Mouse (Mus musculus) embryo, embryonic 10 days (tissue): ENCODE results near the gene Ndufa13.
"Not testable (repeated sequence)": the region's sequence is repeated elsewhere in the genome, so short reads cannot be mapped to it uniquely, and the experiment has no call there.

ENCODE experiments used
- DNase-seq: peaks from one replicate; pipeline ENCODE4 v3.0.0-alpha.2; 2015; ENCODE audit warnings: low spot score

Gene Ndufa13

GRCm38 (mm10) chr8:69902163-69903062 is at the start of gene Ndufa13, which contains the start of the genes Tssk6 and Yjefn3:
Gene Ndufa13 (minus strand): TSS chr8:69902558.
Gene Tssk6 (plus strand): TSS chr8:69902184.
Gene Yjefn3 (minus strand): TSS chr8:69902712.
- DNase-seq, result peak; percentile 38

- DNase-seq, result no peak
These were observed 47.9 kb upstream of the Ndufa13 start for GRCm38 (mm10) chr8:69950300-69950699.

- DNase-seq, result not testable (repeated sequence)
These were observed 40.1 kb upstream of the Ndufa13 start for GRCm38 (mm10) chr8:69942495-69942894.

- DNase-seq, result no peak
These were observed 38.0 kb upstream of the Ndufa13 start for GRCm38 (mm10) chr8:69940386-69940785.

GRCm38 (mm10) chr8:69939633-69940032 is 37.3 kb upstream of the Ndufa13 start:
- DNase-seq, result peak; percentile 81

GRCm38 (mm10) chr8:69938245-69938982 is 36.1 kb upstream of the Ndufa13 start:
- DNase-seq, result no peak

- no peak for DNase-seq
These were observed 35.1 kb upstream of the Ndufa13 start for GRCm38 (mm10) chr8:69937466-69937865.

- peak; percentile 68 for DNase-seq
These were observed 33.9 kb upstream of the Ndufa13 start for GRCm38 (mm10) chr8:69936050-69936794.

GRCm38 (mm10) chr8:69935431-69935830 is 33.1 kb upstream of the Ndufa13 start:
- DNase-seq, result no peak

GRCm38 (mm10) chr8:69934582-69934981 is 32.2 kb upstream of the Ndufa13 start:
- no peak for DNase-seq

- DNase-seq, result no peak
These were observed 31.5 kb upstream of the Ndufa13 start for GRCm38 (mm10) chr8:69933811-69934210.

GRCm38 (mm10) chr8:69926901-69927300 is 24.5 kb upstream of the Ndufa13 start:
- DNase-seq, result no peak

GRCm38 (mm10) chr8:69923986-69924385 is 21.6 kb upstream of the Ndufa13 start:
- no peak for DNase-seq

GRCm38 (mm10) chr8:69921141-69921540 is 18.8 kb upstream of the Ndufa13 start:
- DNase-seq, result no peak

- peak; percentile 84 for DNase-seq
These were observed 17.7 kb upstream of the Ndufa13 start for GRCm38 (mm10) chr8:69919876-69920662.

GRCm38 (mm10) chr8:69919010-69919409 is 16.7 kb upstream of the Ndufa13 start:
- DNase-seq, result peak; percentile 90

- no peak for DNase-seq
These were observed 16.1 kb upstream of the Ndufa13 start for GRCm38 (mm10) chr8:69918506-69918905.

- DNase-seq, result peak; percentile 44
These were observed 13.4 kb upstream of the Ndufa13 start for GRCm38 (mm10) chr8:69915748-69916147.

- DNase-seq, result no peak
These were observed 12.2 kb upstream of the Ndufa13 start for GRCm38 (mm10) chr8:69914526-69914925.

GRCm38 (mm10) chr8:69912478-69913074 is 10.2 kb upstream of the Ndufa13 start:
- no peak for DNase-seq

- no peak for DNase-seq
These were observed 9.6 kb upstream of the Ndufa13 start for GRCm38 (mm10) chr8:69911917-69912316.
